Mouse (Mus musculus): ENCODE data around the gene Il27ra. TPM values are rescaled to one million over a fixed set of nuclear protein-coding genes. Genes with fewer than 3 reads are reported as not detected.
"Not testable (repeated sequence)": the region's sequence is repeated elsewhere in the genome, so short reads cannot be mapped to it uniquely, and the experiment has no call there.

Gene Il27ra
- polyA plus RNA-seq, 1 experiment from 2014 or later: 0.81 TPM

GRCm38 (mm10) chr8:83989243-83989642 is 53.1 kb downstream of the Il27ra start:
- Histone ChIP-seq H3K36me3 (peaks cover 84% of the 10 kb centered on the region), H3K27me3 (no peaks in the 10 kb centered on the region), H3K27ac (no peak overlapping the region), H3K9me3 (no peaks in the 10 kb centered on the region), H3K4me1 (no peaks in the 10 kb centered on the region), H3K9ac (no peak overlapping the region), H3K4me2 (replicated peaks) (no peak overlapping the region), H3K4me3 (no peak overlapping the region)
- 85% methylated on average over 7 of the region's 7 CpGs for WGBS
- no peak for ATAC-seq (ENCODE audit: insufficient number of reproducible peaks, insufficient read depth, low FRiP score, low TSS enrichment)

- not testable (repeated sequence) for H3K4me2 ChIP-seq (replicated peaks); H3K4me3 ChIP-seq; H3K9me3 ChIP-seq; H3K4me1 ChIP-seq; H3K27me3 ChIP-seq; ATAC-seq (ENCODE audit: insufficient number of reproducible peaks, insufficient read depth, low FRiP score, low TSS enrichment); H3K27ac ChIP-seq
- WGBS: 95% methylated on average over 2 of the region's 2 CpGs
- peaks cover 73% of the 10 kb centered on the region for H3K36me3 ChIP-seq
- 0 out of 2 replicates have a peak overlapping the region, but pooled peaks have one; percentile 10 for H3K9ac ChIP-seq
Measured at GRCm38 (mm10) chr8:83983222-83983621, 59.2 kb downstream of the Il27ra start.

- WGBS: 82% methylated on average over 4 of the region's 4 CpGs
- Histone ChIP-seq H3K27ac (no peak overlapping the region), H3K36me3 (peaks cover 65% of the 10 kb centered on the region)
Measured at GRCm38 (mm10) chr8:83982449-83982848, 59.9 kb downstream of the Il27ra start.

GRCm38 (mm10) chr8:83981533-83981932 is 60.9 kb downstream of the Il27ra start:
- H3K27me3 ChIP-seq: no peaks in the 10 kb centered on the region
- no peaks in the 10 kb centered on the region for H3K9me3 ChIP-seq
- no peak overlapping the region for H3K9ac ChIP-seq
- ATAC-seq (ENCODE audit: insufficient number of reproducible peaks, insufficient read depth, low FRiP score, low TSS enrichment): no peak
- 96% methylated on average over 7 of the region's 7 CpGs for WGBS
- H3K4me3 ChIP-seq: no peak overlapping the region
- H3K4me2 ChIP-seq (replicated peaks): no peak overlapping the region
- H3K36me3 ChIP-seq: peaks cover 56% of the 10 kb centered on the region
- peaks cover 16% of the 10 kb centered on the region for H3K4me1 ChIP-seq
- H3K27ac ChIP-seq: no peak overlapping the region

More at GRCm38 (mm10) chr8:83982449-83982848, 59.9 kb downstream of the Il27ra start:
- Histone ChIP-seq H3K27me3 (no peaks in the 10 kb centered on the region), H3K4me2 (replicated peaks) (no peak overlapping the region), H3K4me3 (no peak overlapping the region), H3K4me1 (peaks cover 6% of the 10 kb centered on the region; the same call in 1 of the 2 replicates), H3K9ac (no peak overlapping the region), H3K9me3 (no peaks in the 10 kb centered on the region)
- ATAC-seq (ENCODE audit: insufficient number of reproducible peaks, insufficient read depth, low FRiP score, low TSS enrichment): no peak

- WGBS: 87% methylated on average over 8 of the region's 8 CpGs
- no peak for ATAC-seq (ENCODE audit: insufficient number of reproducible peaks, insufficient read depth, low FRiP score, low TSS enrichment)
Measured at GRCm38 (mm10) chr8:83980845-83981244, 61.5 kb downstream of the Il27ra start.

More at GRCm38 (mm10) chr8:83980845-83981244, 61.5 kb downstream of the Il27ra start:
- Histone ChIP-seq H3K36me3 (peaks cover 53% of the 10 kb centered on the region), H3K4me1 (peaks cover 16% of the 10 kb centered on the region), H3K27ac (no peak overlapping the region), H3K4me3 (no peak overlapping the region), H3K4me2 (replicated peaks) (no peak overlapping the region), H3K27me3 (no peaks in the 10 kb centered on the region), H3K9ac (no peak overlapping the region), H3K9me3 (no peaks in the 10 kb centered on the region)

MicroRNAs within 50 kb of the gene (microRNA counts, 519-probe panel; counts per million panel counts)
- microRNA mmu-miR-1199 (460 counts per million, percentile 65 among the panel's probes with 10 or more counts), microRNA mmu-miR-709 (2,516 counts per million, percentile 69 among the panel's probes with 10 or more counts)

Small RNAs within 50 kb of the gene (microRNA-seq; reads per million reads assigned to microRNA genes)
- not detected for gene Mir1199
- not detected for gene Mir709
- gene Mir8111: 2.9 reads per million, percentile 12 among the genes with 10 or more reads in this experiment

Other genes starting within 250 kb of the Il27ra start
- 36.7 TPM in 2 replicates for gene Adgrl1, start 142.5 kb downstream of the Il27ra start, polyA plus RNA-seq (2016; fragmentation: Nextera tagmentation; extraction: Ambion mirVana)
- gene Gm10644, start 87.4 kb downstream of the Il27ra start, polyA plus RNA-seq (2016; fragmentation: Nextera tagmentation; extraction: Ambion mirVana): 0.47 and 0.79 TPM in 2 replicates
- gene Asf1b, start 87.1 kb downstream of the Il27ra start, polyA plus RNA-seq (2016; fragmentation: Nextera tagmentation; extraction: Ambion mirVana): 54.4 and 55.0 TPM in 2 replicates
- gene Prkaca, start 69.6 kb downstream of the Il27ra start, polyA plus RNA-seq (2016; fragmentation: Nextera tagmentation; extraction: Ambion mirVana): 191 and 206 TPM in 2 replicates
- gene Samd1, start 44.9 kb downstream of the Il27ra start, polyA plus RNA-seq (2016; fragmentation: Nextera tagmentation; extraction: Ambion mirVana): 11.6 and 14.1 TPM in 2 replicates
- 1.9 and 2.0 TPM in 2 replicates for gene 1700067K01Rik, start 41.1 kb downstream of the Il27ra start, polyA plus RNA-seq (2016; fragmentation: Nextera tagmentation; extraction: Ambion mirVana)
- 0.28 TPM in 1 of 2 replicates, not detected in the other for gene 2210011C24Rik, start 30.4 kb downstream of the Il27ra start, polyA plus RNA-seq (2016; fragmentation: Nextera tagmentation; extraction: Ambion mirVana)
- gene Palm3, start 21.1 kb downstream of the Il27ra start, polyA plus RNA-seq (2016; fragmentation: Nextera tagmentation; extraction: Ambion mirVana): 9.0 and 9.4 TPM in 2 replicates
- gene Rln3, start 2.4 kb upstream of the Il27ra start, polyA plus RNA-seq (2016; fragmentation: Nextera tagmentation; extraction: Ambion mirVana): not detected in 2 replicates
- 1.9 and 2.0 TPM in 2 replicates for gene Gm10643, start 22.5 kb upstream of the Il27ra start, polyA plus RNA-seq (2016; fragmentation: Nextera tagmentation; extraction: Ambion mirVana)
- 10.3 and 10.4 TPM in 2 replicates for gene Rfx1, start 24.2 kb upstream of the Il27ra start, polyA plus RNA-seq (2016; fragmentation: Nextera tagmentation; extraction: Ambion mirVana)
- 13.0 and 16.1 TPM in 2 replicates for gene Dcaf15, start 62.2 kb upstream of the Il27ra start, polyA plus RNA-seq (2016; fragmentation: Nextera tagmentation; extraction: Ambion mirVana)
- gene Podnl1, start 83.4 kb upstream of the Il27ra start, polyA plus RNA-seq (2016; fragmentation: Nextera tagmentation; extraction: Ambion mirVana): 0.31 and 0.43 TPM in 2 replicates
- 27.5 and 29.2 TPM in 2 replicates for gene Cc2d1a, start 105.3 kb upstream of the Il27ra start, polyA plus RNA-seq (2016; fragmentation: Nextera tagmentation; extraction: Ambion mirVana)
- gene 4930432K21Rik, start 105.4 kb upstream of the Il27ra start, polyA plus RNA-seq (2016; fragmentation: Nextera tagmentation; extraction: Ambion mirVana): 2.0 and 2.4 TPM in 2 replicates
- gene Nanos3, start 142.6 kb upstream of the Il27ra start, polyA plus RNA-seq (2016; fragmentation: Nextera tagmentation; extraction: Ambion mirVana): 5.4 and 7.2 TPM in 2 replicates
- 32.4 and 32.9 TPM in 2 replicates for gene Zswim4, start 194.5 kb upstream of the Il27ra start, polyA plus RNA-seq (2016; fragmentation: Nextera tagmentation; extraction: Ambion mirVana)
- gene D8Ertd738e, start 207.1 kb upstream of the Il27ra start, polyA plus RNA-seq (2016; fragmentation: Nextera tagmentation; extraction: Ambion mirVana): 322 and 341 TPM in 2 replicates
- gene Mri1, start 214.7 kb upstream of the Il27ra start, polyA plus RNA-seq (2016; fragmentation: Nextera tagmentation; extraction: Ambion mirVana): 70.2 and 71.2 TPM in 2 replicates
- 18.1 and 24.5 TPM in 2 replicates for gene Ccdc130, start 227.8 kb upstream of the Il27ra start, polyA plus RNA-seq (2016; fragmentation: Nextera tagmentation; extraction: Ambion mirVana)